ENCODE assay signal across 12 mouse cellular contexts in the genomic region with DNA sequence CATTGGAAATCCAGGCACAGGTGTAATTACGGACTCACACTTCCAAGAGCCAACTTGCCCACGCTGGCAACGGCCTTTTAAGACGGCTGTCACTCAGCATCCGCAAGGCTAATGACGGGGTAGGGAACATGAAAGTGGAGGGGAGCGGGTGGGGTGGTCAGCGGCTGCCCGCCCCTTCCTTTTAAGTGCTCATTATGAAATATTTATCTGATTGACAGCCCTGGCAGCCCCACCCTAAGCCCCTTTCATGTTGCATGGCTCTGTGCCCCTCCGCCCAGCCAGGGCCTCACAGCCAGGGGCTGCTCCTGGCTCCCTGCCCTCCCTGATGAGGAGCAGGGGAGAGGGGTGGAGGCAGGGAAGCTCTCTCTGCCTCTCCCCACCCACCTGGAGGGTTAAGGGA.
DNase-seq lines count a peak whose midpoint lies in the region; ATAC-seq and TF ChIP-seq lines count a peak whose summit lies in the region.
"Had no signal": no experiment of that assay in that cellular context is flagged by ENCODE, and none has a peak within 500 bp of the region (broad histone marks: within the 10 kb centered on the region; RNA-seq: fewer than 3 reads in every experiment).

No protein-coding gene starts in this region.

- H3K36me3 ChIP-seq in kidney, embryonic 15.5 days = no peaks in the 10 kb centered on the region
- no peaks in the 10 kb centered on the region for H3K36me3 ChIP-seq in ES-E14 (ENCODE audit: control insufficient read depth, insufficient read depth, low read length, poor library complexity, severe bottlenecking)
- H3K36me3 ChIP-seq in embryonic facial prominence, embryonic 15.5 days = no peaks in the 10 kb centered on the region
- H3K36me3 ChIP-seq in limb, embryonic 15.5 days = no peaks in the 10 kb centered on the region

- H3K9me3 ChIP-seq in kidney, embryonic 15.5 days (replicated peaks) = no peaks in the 10 kb centered on the region
- H3K9me3 ChIP-seq in ES-E14 (ENCODE audit: control insufficient read depth, insufficient read depth, low read depth, low read length) = no peaks in the 10 kb centered on the region
- no peaks in the 10 kb centered on the region for H3K9me3 ChIP-seq in embryonic facial prominence, embryonic 15.5 days (replicated peaks)
- no peaks in the 10 kb centered on the region for H3K9me3 ChIP-seq in limb, embryonic 15.5 days

- ATAC-seq in kidney, embryonic 15.5 days (replicated peaks; ENCODE audit: low FRiP score) = 0 out of 2 replicates have a peak, but pooled peaks have one; percentile 30
- ATAC-seq in embryonic facial prominence, embryonic 15.5 days (ENCODE audit: insufficient number of reproducible peaks, low FRiP score, low TSS enrichment, low read depth) = peak; percentile 85
- ATAC-seq in limb, embryonic 15.5 days (ENCODE audit: insufficient number of reproducible peaks, low FRiP score, low TSS enrichment, low read depth) = peak; percentile 74
- no peak for ATAC-seq in inflammation-experienced regulatory T-cells, adult 6 months
- ATAC-seq: liver, postnatal 0 days had no signal

- no peak overlapping the region for H3K9ac ChIP-seq in kidney, embryonic 15.5 days
- H3K9ac ChIP-seq in ES-E14 (ENCODE audit: insufficient read depth, low read depth, low read length, poor library complexity, severe bottlenecking) = no peak overlapping the region; the same call in 1 of the 2 replicates
- H3K9ac ChIP-seq in embryonic facial prominence, embryonic 15.5 days = peak overlapping the region; percentile 9; the same call in 1 of the 2 replicates
- H3K9ac ChIP-seq in limb, embryonic 15.5 days = no peak overlapping the region
- H3K9ac ChIP-seq: liver, postnatal 0 days had no signal

- no peak overlapping the region for H3K27ac ChIP-seq in kidney, embryonic 15.5 days
- no peak overlapping the region for H3K27ac ChIP-seq in ES-E14 (ENCODE audit: insufficient read depth, low read depth, low read length, poor library complexity, severe bottlenecking)
- peak overlapping the region; percentile 74 for H3K27ac ChIP-seq in embryonic facial prominence, embryonic 15.5 days (replicated peaks)
- H3K27ac ChIP-seq in limb, embryonic 15.5 days = peak overlapping the region; percentile 67; the same call in 1 of the 2 replicates

- 12% methylated on average over 10 of the region's 10 CpGs for WGBS in kidney, embryonic 15.5 days
- WGBS in embryonic facial prominence, embryonic 15.5 days = 9% methylated on average over 10 of the region's 10 CpGs
- WGBS in limb, embryonic 15.5 days = 6% methylated on average over 10 of the region's 10 CpGs

- no peak overlapping the region for H3K4me3 ChIP-seq in kidney, embryonic 15.5 days (replicated peaks)
- H3K4me3 ChIP-seq in ES-E14 (ENCODE audit: insufficient read depth in 1 of 2, low read depth in 1 of 2, low read length in 2 of 2, poor library complexity in 1 of 2, severe bottlenecking in 1 of 2) = peak overlapping the region; percentile 9 to 12; a peak in 1 of 4 replicates
- no peak overlapping the region for H3K4me3 ChIP-seq in embryonic facial prominence, embryonic 15.5 days (replicated peaks)
- peak overlapping the region; percentile 8; the same call in 1 of the 2 replicates for H3K4me3 ChIP-seq in limb, embryonic 15.5 days

- DNase-seq in kidney, postnatal 10 days = no peak
- DNase-seq in ES-E14 (ENCODE audit: low read depth, low spot score) = no peak
- no peak for DNase-seq in natural killer cell, adult 2 months (ENCODE audit: low spot score in 2 of 2)
- no peak for DNase-seq in frontal cortex, postnatal 10 days (ENCODE audit: low spot score in 2 of 2)
- DNase-seq: kidney, adult 11 months; liver, postnatal 0 days; right cerebral cortex, adult 18-20 months; thymus, postnatal 36 days had no signal

- H3K4me1 ChIP-seq in kidney, embryonic 15.5 days = peaks cover 15% of the 10 kb centered on the region
- H3K4me1 ChIP-seq in ES-E14 (ENCODE audit: control insufficient read depth in 2 of 2, insufficient read depth in 2 of 2, low read length in 2 of 2, poor library complexity in 1 of 2) = peaks cover 0 to 11% of the 10 kb centered on the region in 2 experiments; a peak in 2 of 4 replicates
- H3K4me1 ChIP-seq in embryonic facial prominence, embryonic 15.5 days = peaks cover 41% of the 10 kb centered on the region
- H3K4me1 ChIP-seq in limb, embryonic 15.5 days = peaks cover 37% of the 10 kb centered on the region

- in situ Hi-C loops in ES-E14 (cut with MboI; ENCODE audit: low sequenced_read_pairs in 2 of 2, unreplicated experiment in 2 of 2) = no loop called here

- peaks cover 67% of the 10 kb centered on the region for H3K27me3 ChIP-seq in kidney, embryonic 15.5 days
- peaks cover 21% of the 10 kb centered on the region for H3K27me3 ChIP-seq in embryonic facial prominence, embryonic 15.5 days
- H3K27me3 ChIP-seq in limb, embryonic 15.5 days = peaks cover 40% of the 10 kb centered on the region

- H3K4me2 ChIP-seq in kidney, embryonic 15.5 days = no peak overlapping the region
- peak overlapping the region; percentile 32 for H3K4me2 ChIP-seq in embryonic facial prominence, embryonic 15.5 days (replicated peaks)
- peak overlapping the region; percentile 34 for H3K4me2 ChIP-seq in limb, embryonic 15.5 days

TF ChIP-seq in ES-E14, 5 proteins besides CTCF, POLR2A, EP300 and RAD21:
- no peak for TF ChIP-seq MAFK (IDR thresholded peaks at IDR 0.05; ENCODE audit: insufficient read depth, low read depth, low read length)
- no peak for TF ChIP-seq ZNF384 (IDR thresholded peaks at IDR 0.05; ENCODE audit: low read depth, low read length)
- no peak for TF ChIP-seq ZC3H11A (IDR thresholded peaks at IDR 0.05; ENCODE audit: borderline replicate concordance, low read depth, low read length)
- TF ChIP-seq HCFC1 (IDR thresholded peaks at IDR 0.05; ENCODE audit: borderline replicate concordance, insufficient read depth, low read length) = no peak
- no peak for TF ChIP-seq CHD2 (IDR thresholded peaks at IDR 0.05; ENCODE audit: low read depth, low read length)

Comparison
In these comparisons a context has a peak if more than half of its experiments do, and no peak if none do; other contexts are left out.
1. H3K27ac ChIP-seq: peak in embryonic facial prominence, embryonic 15.5 days (single experiment) and limb, embryonic 15.5 days (single experiment); none in kidney, embryonic 15.5 days (single experiment) and ES-E14 (single experiment).
2. H3K4me3 ChIP-seq: peak in ES-E14 (2 of 2) and limb, embryonic 15.5 days (single experiment); none in kidney, embryonic 15.5 days (single experiment) and embryonic facial prominence, embryonic 15.5 days (single experiment).